Mouse (Mus musculus): ENCODE results near the gene Fgfr2.
A peak's percentile ranks its signal among the peaks of the same experiment; 100 is the strongest.

Gene Fgfr2

DNA sequence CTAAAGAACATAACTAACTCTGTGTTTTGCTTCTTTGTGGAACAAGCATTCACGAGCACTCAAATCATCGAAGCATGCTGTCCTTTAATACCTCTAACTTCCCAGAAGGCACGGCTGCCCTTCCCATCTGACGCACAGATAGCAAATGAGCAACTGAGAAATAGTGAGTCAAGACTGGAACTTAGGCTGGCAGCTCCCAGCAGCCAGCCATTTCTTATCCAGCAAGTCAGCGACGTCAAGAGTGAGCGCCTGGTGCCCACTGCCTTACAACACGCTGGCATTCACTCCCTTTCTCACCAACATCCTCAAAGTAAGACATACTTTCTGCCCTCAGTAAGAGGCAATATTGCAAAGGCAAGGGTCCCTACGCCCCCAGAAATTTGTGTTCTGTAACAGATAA is 2883.0 kb downstream of the Fgfr2 start:
- no peak for DNase-seq (ENCODE audit: low spot score)

DNA sequence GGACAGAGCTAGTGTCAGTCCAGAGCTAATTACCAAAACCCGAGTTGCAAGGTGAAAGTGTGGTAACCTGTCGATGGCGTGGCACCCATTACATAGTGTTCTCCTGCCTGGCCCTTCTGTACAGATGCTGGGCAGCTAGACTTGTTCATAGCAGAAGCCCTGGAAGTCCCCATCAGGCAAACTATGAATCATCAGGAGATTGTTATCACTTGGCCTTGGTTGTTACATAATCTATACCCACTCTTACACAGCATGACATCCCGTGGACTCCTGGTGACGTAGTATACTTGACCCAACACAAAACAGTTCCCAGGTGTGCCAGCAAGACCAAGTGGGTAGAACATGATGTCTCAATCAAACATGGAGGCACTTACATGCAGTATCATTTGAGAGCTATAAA is 2885.9 kb downstream of the Fgfr2 start:
- DNase-seq (ENCODE audit: low spot score): no peak

GRCm38 (mm10) chr7:130233777-130234176 is 2889.4 kb downstream of the Fgfr2 start:
- DNase-seq (ENCODE audit: low spot score): no peak

GRCm38 (mm10) chr7:130230034-130230433 is 2893.1 kb downstream of the Fgfr2 start:
- no peak for DNase-seq (ENCODE audit: low spot score)

DNA sequence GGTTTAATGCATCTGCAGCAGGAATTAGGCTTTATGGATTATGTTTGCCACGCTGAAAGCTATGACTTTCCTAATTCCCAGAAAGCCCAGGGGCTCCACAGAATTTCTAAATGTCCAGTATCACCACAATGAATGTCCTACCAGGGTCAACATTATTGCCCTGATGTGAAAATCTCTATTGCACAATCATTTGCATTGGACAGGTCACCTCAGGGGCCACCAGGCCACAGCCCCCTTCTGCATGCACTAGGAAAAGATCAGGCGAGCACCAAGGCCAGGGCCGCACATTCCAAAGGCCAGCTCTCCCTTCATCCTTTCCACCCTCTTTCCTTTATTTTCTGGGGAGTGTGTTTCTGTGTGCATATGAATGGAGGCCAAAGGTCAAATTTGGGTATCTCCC is 2897.9 kb downstream of the Fgfr2 start:
- DNase-seq (ENCODE audit: low spot score): no peak

- DNase-seq (ENCODE audit: low spot score): no peak
Measured at GRCm38 (mm10) chr7:130222633-130223354, 2900.4 kb downstream of the Fgfr2 start.

DNA sequence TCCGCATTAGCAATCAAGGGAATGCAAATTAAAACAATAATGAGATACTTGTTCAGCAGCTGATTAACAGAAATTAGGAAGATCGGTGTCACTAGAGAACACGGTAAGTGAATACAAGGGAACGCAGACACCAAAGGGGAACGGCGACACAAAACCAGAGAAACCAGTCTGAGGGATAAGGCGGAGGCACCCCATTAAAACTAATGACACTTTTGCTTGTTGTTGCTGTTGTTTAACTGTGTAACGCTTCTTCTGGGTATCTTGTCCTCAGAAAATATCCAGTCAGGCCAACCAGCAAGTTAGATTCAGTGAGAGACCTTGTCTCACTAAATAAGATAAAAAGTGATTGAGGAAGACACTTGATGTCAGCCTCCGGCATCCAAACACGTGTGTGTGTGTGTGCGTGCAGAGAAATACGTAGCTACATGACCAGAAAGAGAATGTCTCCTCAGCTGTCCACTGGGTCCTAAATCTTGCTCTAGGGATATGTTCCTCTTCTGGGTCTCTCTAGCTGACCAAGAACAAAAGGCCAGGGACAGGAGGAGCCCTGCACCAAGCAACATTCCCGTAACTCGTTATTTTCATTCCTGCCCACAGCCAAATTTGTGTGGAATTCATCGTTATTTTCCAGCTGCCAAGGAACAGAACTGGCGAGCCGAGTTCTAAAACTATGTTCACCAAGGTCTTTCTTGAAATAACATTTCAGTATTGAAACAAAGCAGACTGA is 2901.3 kb downstream of the Fgfr2 start:
- DNase-seq (ENCODE audit: low spot score): no peak

GRCm38 (mm10) chr7:130220627-130221026 is 2902.5 kb downstream of the Fgfr2 start:
- DNase-seq (ENCODE audit: low spot score): no peak

GRCm38 (mm10) chr7:130219844-130220243 is 2903.3 kb downstream of the Fgfr2 start:
- DNase-seq (ENCODE audit: low spot score): no peak

- DNase-seq (ENCODE audit: low spot score): no peak
Measured at GRCm38 (mm10) chr7:130216272-130216671, 2906.9 kb downstream of the Fgfr2 start.

GRCm38 (mm10) chr7:130215348-130216252 is 2907.6 kb downstream of the Fgfr2 start:
- DNase-seq (ENCODE audit: low spot score): peak; percentile 64

DNA sequence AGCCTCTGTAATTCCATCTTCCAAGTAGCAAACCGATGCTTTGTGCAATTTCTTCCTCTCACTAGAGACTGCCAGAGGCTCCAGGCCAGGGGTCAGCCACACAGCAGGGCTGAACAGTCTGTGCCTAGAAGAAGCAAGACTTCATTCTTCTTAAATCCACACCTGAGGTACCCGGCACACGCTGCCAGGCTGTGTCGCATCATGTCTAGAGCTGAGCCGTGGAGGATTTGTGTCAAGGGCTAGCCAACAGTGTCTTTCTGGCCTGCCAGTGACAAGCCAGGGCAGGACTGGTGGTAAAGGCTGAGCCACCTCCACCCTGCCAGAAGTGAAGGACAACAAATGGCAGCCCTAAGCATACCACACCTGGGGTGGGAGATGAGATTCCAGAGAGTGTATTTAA is 2910.0 kb downstream of the Fgfr2 start:
- DNase-seq (ENCODE audit: low spot score): peak; percentile 38

DNA sequence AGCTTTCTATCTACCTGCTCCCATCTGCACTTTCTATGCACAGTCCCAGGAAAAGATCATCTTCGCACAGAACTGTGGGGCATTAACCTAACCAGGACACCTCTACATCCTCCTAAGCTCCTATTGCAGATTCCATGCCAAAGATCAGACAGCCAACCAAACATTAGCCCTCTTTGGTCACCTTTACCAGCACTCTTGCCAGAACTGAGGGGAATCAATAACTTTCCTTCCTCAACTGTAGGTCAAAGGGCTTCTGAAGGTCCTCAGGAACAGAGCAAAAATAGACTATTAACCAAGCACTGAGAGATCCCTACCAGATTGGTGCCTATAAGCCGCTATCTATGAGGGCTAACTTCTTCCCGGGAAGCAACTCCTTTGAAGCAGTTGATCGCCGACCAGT is 2911.7 kb downstream of the Fgfr2 start:
- DNase-seq (ENCODE audit: low spot score): no peak

DNA sequence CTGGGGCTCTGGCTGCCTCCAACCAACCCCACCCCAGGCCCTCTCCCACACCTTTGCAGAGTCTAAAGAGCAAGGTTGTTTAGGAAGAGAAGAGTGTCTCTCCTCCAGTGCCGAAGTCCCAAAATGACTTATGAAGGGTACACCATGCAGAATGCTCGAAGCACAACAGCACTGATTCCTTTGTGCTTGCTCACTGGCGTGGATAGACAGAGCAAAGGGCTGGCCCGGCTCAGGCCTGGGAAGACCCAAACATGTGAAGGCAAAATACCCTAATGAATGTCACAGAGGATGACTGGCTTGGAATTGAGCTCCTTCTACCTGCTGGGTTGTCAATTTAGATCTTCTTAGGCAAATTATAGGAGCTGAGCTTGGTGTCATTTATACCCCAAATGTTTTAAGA is 2914.5 kb downstream of the Fgfr2 start:
- DNase-seq (ENCODE audit: low spot score): no peak

DNA sequence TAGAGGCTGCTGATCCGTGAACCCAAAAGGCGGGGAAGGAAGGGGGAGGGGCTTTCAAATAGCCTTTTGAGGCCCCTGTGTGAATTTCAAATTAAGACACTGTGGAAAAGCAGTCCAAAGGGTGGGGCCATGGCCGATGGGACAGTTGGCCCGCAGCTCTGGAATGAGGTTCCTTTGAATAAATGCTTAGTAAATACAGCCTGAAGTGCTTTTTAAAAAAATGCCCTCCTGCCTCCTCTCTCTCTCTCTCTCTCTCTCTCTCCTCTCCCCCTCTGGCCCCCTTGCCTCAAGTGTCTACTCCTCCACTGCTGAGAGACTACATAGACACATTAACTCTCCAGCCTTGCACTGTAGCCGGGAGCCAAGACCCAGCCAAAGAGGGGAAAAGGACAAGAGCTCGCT is 2917.0 kb downstream of the Fgfr2 start:
- no peak for DNase-seq (ENCODE audit: low spot score)

DNA sequence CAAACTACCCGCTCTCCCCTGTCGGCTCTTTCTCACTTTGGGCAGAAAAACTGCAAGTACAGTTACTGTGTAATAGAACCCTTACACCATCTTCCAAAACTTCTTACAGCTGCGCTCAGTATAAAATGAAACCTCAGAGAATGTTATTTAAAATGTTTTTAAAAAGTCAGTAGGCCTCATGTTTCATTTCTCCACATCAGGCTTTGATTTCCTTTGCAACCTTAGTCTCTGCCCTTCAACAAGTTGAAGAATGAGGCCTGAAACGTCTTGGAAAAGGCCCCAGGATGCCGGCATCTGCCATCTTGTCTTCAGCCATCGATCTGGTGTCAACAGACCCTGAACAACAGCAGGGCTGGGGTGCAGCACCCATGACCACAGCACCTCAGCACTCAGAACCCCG is 2918.0 kb downstream of the Fgfr2 start:
- DNase-seq (ENCODE audit: low spot score): no peak

DNA sequence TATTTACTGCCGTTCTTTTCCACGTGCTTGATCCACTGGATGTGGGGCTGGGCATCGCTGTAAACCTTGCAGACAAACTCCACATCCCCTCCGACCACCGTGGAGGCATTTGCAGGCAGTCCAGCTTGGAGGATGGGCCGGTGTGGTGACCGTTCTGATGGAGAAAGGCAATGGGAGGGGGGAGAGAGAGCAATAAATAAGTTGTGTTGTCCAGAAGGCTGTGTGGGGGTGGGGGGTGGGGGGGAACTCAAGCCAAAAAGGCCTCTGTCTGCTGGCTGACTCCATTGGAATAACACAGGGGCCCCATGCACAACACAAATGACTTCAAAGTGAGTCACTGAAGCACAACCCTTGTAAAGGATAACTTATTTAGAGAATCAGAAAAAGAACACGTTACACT is 2922.1 kb downstream of the Fgfr2 start:
- DNase-seq (ENCODE audit: low spot score): no peak

- no peak for DNase-seq (ENCODE audit: low spot score)
Measured at GRCm38 (mm10) chr7:130199951-130200350, 2923.2 kb downstream of the Fgfr2 start.

DNA sequence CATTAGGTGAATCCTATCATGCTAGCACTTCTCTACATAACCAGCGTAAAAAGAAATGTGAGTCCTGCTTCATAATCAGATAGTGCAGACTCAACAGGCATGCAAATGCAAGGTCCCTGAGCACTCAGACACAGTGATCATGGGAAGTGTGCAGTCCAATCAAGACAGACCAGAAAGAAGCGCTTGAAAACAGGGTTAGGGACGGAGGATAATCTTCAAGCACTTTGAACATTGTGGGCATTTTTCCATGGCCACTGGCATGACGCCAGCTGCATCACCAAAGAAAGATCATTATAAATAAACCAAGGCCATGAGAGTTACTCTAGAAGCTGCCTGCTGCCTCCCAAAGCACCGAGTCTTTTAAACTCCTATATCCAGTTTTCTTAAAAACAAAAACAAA is 2923.8 kb downstream of the Fgfr2 start:
- no peak for DNase-seq (ENCODE audit: low spot score)

DNA sequence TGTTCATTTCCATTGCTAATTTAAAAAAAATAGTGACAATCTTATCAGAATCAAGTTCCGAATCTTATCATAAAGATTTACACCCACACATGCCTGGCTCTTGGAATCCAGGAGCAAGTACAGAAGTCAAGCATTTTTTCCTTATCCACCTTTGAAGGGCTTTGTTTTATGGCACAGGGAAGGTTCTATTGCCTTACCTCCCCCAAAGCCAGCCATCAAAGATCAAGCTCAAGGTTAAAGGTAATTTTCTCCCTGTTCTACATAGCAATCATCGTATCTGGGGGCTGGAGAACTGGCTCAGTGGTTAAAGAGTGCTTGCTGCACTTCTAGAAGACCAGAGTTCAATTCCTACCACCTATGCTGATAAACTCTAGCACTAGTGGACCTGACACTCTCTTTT is 2928.1 kb downstream of the Fgfr2 start:
- DNase-seq (ENCODE audit: low spot score): no peak

DNA sequence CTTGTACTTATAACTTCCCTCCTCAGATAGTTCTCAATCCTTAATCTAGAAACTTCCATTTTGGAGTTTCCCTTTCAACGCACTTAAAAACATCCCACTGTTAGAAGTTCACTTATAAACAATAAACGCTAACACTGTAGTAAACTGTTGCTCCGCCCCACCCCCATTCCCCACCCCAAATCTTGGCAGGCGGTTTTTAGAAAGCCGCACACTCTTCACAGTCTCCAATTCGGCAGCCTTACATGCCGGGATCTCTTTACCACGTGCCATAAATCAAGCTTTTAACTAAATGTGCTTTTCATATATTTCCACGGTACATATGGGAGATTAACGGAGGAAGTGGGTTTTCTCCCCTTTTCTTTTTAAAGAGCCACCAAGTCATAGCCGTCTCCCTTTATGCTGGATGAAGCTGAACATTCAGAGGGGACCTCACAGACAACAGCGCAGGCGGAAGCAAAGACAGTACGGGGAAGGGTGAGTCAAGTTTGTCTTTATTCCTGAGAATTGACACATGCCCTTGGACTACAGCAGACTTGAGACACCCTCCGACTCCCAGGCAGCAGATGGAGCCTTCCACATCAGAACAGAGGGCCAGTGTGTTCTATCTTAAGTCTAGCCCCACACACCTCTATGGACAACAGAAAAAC is 2932.7 kb downstream of the Fgfr2 start:
- DNase-seq (ENCODE audit: low spot score): no peak

DNA sequence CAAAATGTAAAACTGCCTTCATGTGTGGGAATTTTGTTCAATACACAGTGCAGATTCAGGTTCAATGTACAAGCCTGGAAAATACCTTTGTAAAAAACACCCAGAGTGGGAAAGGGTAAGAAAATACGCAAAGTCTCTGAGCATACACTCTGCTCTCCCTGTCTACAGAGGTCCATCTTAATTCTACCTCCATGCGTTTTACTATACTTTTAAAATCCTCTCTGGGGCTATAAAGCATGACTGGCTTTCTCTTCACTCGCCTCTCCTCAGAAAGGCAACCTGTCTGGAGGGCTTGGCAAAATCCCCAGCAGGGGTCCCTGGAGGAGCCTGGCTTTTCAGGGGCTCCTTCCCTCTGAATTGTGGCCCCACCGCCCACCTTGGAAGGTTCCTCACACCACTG is 2933.2 kb downstream of the Fgfr2 start:
- no peak for DNase-seq (ENCODE audit: low spot score)
